Mouse (Mus musculus): Measurements from ENCODE around the gene Mdfic.

- TF ChIP-seq CHD2 (IDR thresholded peaks at IDR 0.05; ENCODE audit: low read depth, low read length): no peak
- no peak for TF ChIP-seq MAFK (IDR thresholded peaks at IDR 0.05; ENCODE audit: insufficient read depth, low read depth, low read length)
- no peak for TF ChIP-seq HCFC1 (IDR thresholded peaks at IDR 0.05; ENCODE audit: borderline replicate concordance, insufficient read depth, low read length)
- no peak for TF ChIP-seq ZC3H11A (IDR thresholded peaks at IDR 0.05; ENCODE audit: borderline replicate concordance, low read depth, low read length)
Observed at GRCm38 (mm10) chr6:15730666-15731065, 10.2 kb downstream of the Mdfic start.
